Mouse (Mus musculus) embryonic facial prominence, embryonic 12.5 days (tissue): ENCODE results near the gene Rfpl4. TPM values are rescaled to one million over a fixed set of nuclear protein-coding genes. Genes with fewer than 3 reads are reported as not detected.

Source experiments
- ATAC-seq: fragments of 200-750 bp; cut with Nextera tagmentation; 2 replicates; pipeline ENCODE4 v1.8.0; 2017; ENCODE audit not compliant: insufficient number of reproducible peaks, insufficient read depth, low FRiP score, low TSS enrichment
- H3K27ac ChIP-seq: fragments of 300-500 bp; sonication (generic); 2 replicates; pipeline ENCODE4 v1.5.1; 2016; ENCODE audit warnings: mild to moderate bottlenecking
- H3K27me3 ChIP-seq: fragments of 300-500 bp; sonication (generic); 2 replicates; pipeline ENCODE4 v1.6.1; 2016; ENCODE audit warnings: mild to moderate bottlenecking, moderate library complexity
- H3K36me3 ChIP-seq: fragments of 300-500 bp; sonication (generic); 2 replicates; pipeline ENCODE4 v1.6.1; 2016; ENCODE audit warnings: mild to moderate bottlenecking
- H3K4me1 ChIP-seq: fragments of 300-500 bp; sonication (generic); 2 replicates; pipeline ENCODE4 v1.6.1; 2016
- H3K4me2 ChIP-seq: fragments of 300-500 bp; sonication (generic); replicated peaks from 2 replicates; pipeline ENCODE4 v1.6.1; 2016; ENCODE audit warnings: mild to moderate bottlenecking, moderate library complexity
- H3K4me3 ChIP-seq: fragments of 300-500 bp; sonication (generic); 2 replicates; pipeline ENCODE4 v1.5.1; 2016; ENCODE audit warnings: mild to moderate bottlenecking
- H3K9ac ChIP-seq: fragments of 300-500 bp; sonication (generic); 2 replicates; pipeline ENCODE4 v1.6.1; 2016; ENCODE audit warnings: mild to moderate bottlenecking, moderate library complexity
- H3K9me3 ChIP-seq: fragments of 300-500 bp; sonication (generic); 2 replicates; pipeline ENCODE4 v1.6.1; 2016; ENCODE audit warnings: mild to moderate bottlenecking, moderate library complexity
- WGBS: fragments of 180-500 bp; shearing (Covaris S2); methylation state at CpG from one replicate; pipeline ENCODE4 v1.1.7; 2016; 5-methylcytosine and 5-hydroxymethylcytosine counted together
- polyA plus RNA-seq: library from polyadenylated mRNA; unstranded; fragments of >200 nt; fragmentation: Nextera tagmentation; extraction: Ambion mirVana; gene quantifications from 2 replicates; pipeline ENCODE4 v1.2.1, GENCODE M21; 2016

The Rfpl4 gene
- polyA plus RNA-seq, 1 experiment from 2014 or later = not detected

GRCm38 (mm10) chr7:5092831-5093510 lies 23.8 kb downstream of the Rfpl4 start:
- H3K4me2 ChIP-seq = no peak overlapping the region
- H3K4me1 ChIP-seq = no peaks in the 10 kb centered on the region
- H3K27me3 ChIP-seq = no peaks in the 10 kb centered on the region
- H3K4me3 ChIP-seq = no peak overlapping the region
- H3K9me3 ChIP-seq = no peaks in the 10 kb centered on the region
- peaks cover 89% of the 10 kb centered on the region for H3K36me3 ChIP-seq
- no peak overlapping the region for H3K9ac ChIP-seq
- no peak for ATAC-seq
- WGBS = 84% methylated on average over 20 of the region's 21 CpGs
- H3K27ac ChIP-seq = no peak overlapping the region

DNA sequence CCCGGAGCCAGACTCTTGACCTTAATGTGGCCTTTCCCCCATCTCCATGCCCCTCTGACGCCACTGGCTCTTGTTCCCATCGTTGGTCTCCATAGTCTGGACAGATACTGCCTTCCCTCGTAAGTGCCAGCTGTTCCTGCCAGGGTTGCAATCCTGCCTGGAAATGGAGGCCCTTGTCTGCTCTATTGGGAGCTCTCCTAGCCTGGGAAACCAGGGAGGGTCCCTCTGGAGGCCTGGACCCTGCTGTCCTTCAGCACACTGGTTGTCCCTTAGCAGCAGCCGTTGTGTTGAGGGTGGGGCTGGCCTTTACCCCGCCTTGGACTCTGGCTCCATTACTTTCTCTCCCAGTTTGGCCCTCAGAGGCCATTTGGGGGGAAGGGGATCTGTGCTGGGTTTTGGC lies 24.4 kb downstream of the Rfpl4 start:
- Histone ChIP-seq H3K27ac (no peak overlapping the region), H3K4me1 (no peaks in the 10 kb centered on the region), H3K27me3 (no peaks in the 10 kb centered on the region), H3K9me3 (no peaks in the 10 kb centered on the region), H3K4me2 (no peak overlapping the region), H3K4me3 (no peak overlapping the region), H3K9ac (no peak overlapping the region), H3K36me3 (peaks cover 87% of the 10 kb centered on the region)
- 85% methylated on average over 6 of the region's 6 CpGs for WGBS
- no peak for ATAC-seq

- ATAC-seq = no peak
- no peak overlapping the region for H3K27ac ChIP-seq
- peaks cover 85% of the 10 kb centered on the region for H3K36me3 ChIP-seq
- H3K9ac ChIP-seq = no peak overlapping the region
- H3K4me3 ChIP-seq = no peak overlapping the region
- H3K4me1 ChIP-seq = no peaks in the 10 kb centered on the region
- H3K27me3 ChIP-seq = no peaks in the 10 kb centered on the region
- no peak overlapping the region for H3K4me2 ChIP-seq
- WGBS = 94% methylated on average over 15 of the region's 15 CpGs
- no peaks in the 10 kb centered on the region for H3K9me3 ChIP-seq
Measured at GRCm38 (mm10) chr7:5091008-5091728, 25.6 kb downstream of the Rfpl4 start.

DNA sequence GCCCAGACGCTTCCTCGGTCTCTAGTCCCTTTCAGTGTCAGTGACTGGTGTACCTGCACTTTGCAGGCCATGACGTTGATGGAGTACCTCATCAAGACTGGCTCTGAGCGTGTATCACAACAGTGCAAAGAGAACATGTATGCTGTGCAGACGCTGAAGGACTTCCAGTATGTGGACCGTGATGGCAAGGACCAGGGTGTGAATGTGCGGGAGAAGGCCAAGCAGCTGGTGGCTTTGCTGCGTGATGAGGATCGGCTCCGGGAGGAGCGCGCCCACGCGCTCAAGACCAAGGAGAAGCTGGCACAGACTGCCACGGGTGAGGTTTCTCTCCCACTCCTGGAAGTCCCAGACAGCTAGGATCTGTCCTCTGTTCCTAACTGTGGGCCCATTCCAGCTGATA lies 26.9 kb downstream of the Rfpl4 start:
- H3K4me1 ChIP-seq = no peaks in the 10 kb centered on the region
- no peak overlapping the region for H3K4me2 ChIP-seq
- H3K9ac ChIP-seq = no peak overlapping the region
- WGBS = 96% methylated on average over 15 of the region's 15 CpGs
- no peak overlapping the region for H3K4me3 ChIP-seq
- H3K27me3 ChIP-seq = no peaks in the 10 kb centered on the region
- no peak overlapping the region for H3K27ac ChIP-seq
- H3K9me3 ChIP-seq = no peaks in the 10 kb centered on the region
- H3K36me3 ChIP-seq = peaks cover 80% of the 10 kb centered on the region
- ATAC-seq = no peak

GRCm38 (mm10) chr7:5087886-5088285 lies 28.9 kb downstream of the Rfpl4 start:
- no peak for ATAC-seq
- H3K36me3 ChIP-seq = peaks cover 71% of the 10 kb centered on the region

DNA sequence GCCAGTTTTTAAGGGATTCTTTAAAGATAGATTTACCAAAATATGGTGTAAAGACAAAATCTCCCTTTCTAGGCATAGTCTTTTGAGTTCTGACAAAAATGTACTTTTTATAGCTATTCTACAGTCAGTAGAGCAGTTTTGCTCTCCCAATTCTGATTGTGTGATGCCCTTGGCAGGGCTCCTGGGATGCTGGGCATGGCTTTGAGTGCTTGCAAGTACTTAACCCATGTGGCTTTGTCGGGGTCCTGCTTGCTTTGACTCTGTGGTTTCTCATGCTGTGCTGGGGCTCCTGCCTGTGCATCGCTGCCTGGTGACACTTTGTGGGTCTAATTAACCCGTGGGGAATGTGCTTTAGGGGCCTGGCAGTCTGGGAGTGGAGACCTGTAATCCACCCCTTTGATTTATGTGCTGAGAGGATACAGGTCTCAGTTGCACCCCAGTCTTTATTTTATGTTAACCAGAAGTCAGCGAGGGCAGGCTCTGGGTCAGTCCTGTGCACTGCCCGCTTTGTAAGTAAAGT lies 29.8 kb downstream of the Rfpl4 start:
- 80% methylated on average over 5 of the region's 5 CpGs for WGBS

More at GRCm38 (mm10) chr7:5087886-5088285, 28.9 kb downstream of the Rfpl4 start:
- 84% methylated on average over 4 of the region's 4 CpGs for WGBS
- Histone ChIP-seq H3K4me2 (no peak overlapping the region), H3K4me3 (no peak overlapping the region), H3K27ac (no peak overlapping the region), H3K27me3 (no peaks in the 10 kb centered on the region), H3K4me1 (no peaks in the 10 kb centered on the region), H3K9ac (no peak overlapping the region), H3K9me3 (no peaks in the 10 kb centered on the region)

DNA sequence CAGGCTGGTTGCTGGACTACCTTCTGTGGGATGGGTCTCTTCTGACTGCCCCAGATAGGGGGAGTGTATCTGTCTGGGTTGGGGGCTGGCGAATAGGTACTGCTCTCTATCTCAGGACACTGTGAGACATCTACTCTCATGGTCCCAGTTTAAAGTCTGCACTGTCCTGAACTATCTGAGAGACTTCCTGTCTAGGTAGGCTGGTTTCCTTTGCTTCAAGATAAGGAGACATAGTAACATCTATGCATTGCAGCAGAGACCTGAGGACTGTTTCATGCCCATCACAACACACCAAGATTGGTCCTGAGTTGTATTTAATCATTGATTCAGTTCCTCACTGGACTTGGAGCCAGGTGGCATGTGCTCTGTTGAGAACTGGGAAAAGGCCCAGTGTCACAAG lies 31.2 kb downstream of the Rfpl4 start:
- no peak for ATAC-seq
- no peaks in the 10 kb centered on the region for H3K27me3 ChIP-seq
- H3K27ac ChIP-seq = no peak overlapping the region
- H3K36me3 ChIP-seq = peaks cover 49% of the 10 kb centered on the region
- H3K4me3 ChIP-seq = no peak overlapping the region
- no peak overlapping the region for H3K9ac ChIP-seq
- H3K4me1 ChIP-seq = peaks cover 7% of the 10 kb centered on the region
- H3K9me3 ChIP-seq = no peaks in the 10 kb centered on the region
- H3K4me2 ChIP-seq = no peak overlapping the region
- WGBS = 89% methylated on average over 1 of the region's 1 CpGs

More for the DNA sequence above, 29.8 kb downstream of the Rfpl4 start:
- Histone ChIP-seq H3K9ac (no peak overlapping the region), H3K36me3 (peaks cover 62% of the 10 kb centered on the region), H3K27me3 (no peaks in the 10 kb centered on the region), H3K9me3 (no peaks in the 10 kb centered on the region), H3K27ac (no peak overlapping the region), H3K4me3 (no peak overlapping the region), H3K4me2 (no peak overlapping the region), H3K4me1 (no peaks in the 10 kb centered on the region)
- no peak for ATAC-seq

- H3K27ac ChIP-seq = no peak overlapping the region
- H3K27me3 ChIP-seq = no peaks in the 10 kb centered on the region
- H3K4me3 ChIP-seq = no peak overlapping the region
- H3K36me3 ChIP-seq = peaks cover 42% of the 10 kb centered on the region
- H3K4me1 ChIP-seq = peaks cover 7% of the 10 kb centered on the region
- no peaks in the 10 kb centered on the region for H3K9me3 ChIP-seq
- 92% methylated on average over 18 of the region's 18 CpGs for WGBS
- no peak overlapping the region for H3K9ac ChIP-seq
- no peak for ATAC-seq
- H3K4me2 ChIP-seq = no peak overlapping the region
Measured at GRCm38 (mm10) chr7:5083325-5084105, 33.2 kb downstream of the Rfpl4 start.

DNA sequence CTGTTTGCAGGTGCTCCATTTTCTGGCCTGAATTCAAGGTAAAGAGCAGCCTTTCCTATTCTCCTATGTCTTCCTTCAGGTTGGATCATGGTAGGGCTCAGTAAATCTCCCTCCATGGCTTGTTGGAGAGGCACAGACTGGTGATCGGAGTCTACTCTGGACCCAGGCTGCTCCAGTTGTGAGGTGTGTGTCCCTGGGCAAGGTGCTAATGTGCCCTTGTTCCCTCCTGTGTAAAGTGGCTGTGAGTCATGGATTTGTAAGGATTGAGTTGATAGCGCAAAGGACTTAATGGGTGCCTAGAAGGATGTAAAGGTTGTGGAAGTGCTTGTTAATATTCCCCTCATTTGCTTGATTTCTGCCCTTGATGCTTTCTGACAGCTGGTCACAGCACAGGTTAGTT lies 34.8 kb downstream of the Rfpl4 start:
- Histone ChIP-seq H3K4me3 (0 out of 2 replicates have a peak overlapping the region, but pooled peaks have one; percentile 98), H3K27me3 (no peaks in the 10 kb centered on the region), H3K36me3 (peaks cover 45% of the 10 kb centered on the region), H3K4me1 (peaks cover 7% of the 10 kb centered on the region), H3K27ac (no peak overlapping the region), H3K4me2 (peak overlapping the region; percentile 82; the same call in 1 of the 2 replicates), H3K9me3 (no peaks in the 10 kb centered on the region), H3K9ac (peak overlapping the region; percentile 99; the same call in 1 of the 2 replicates)
- WGBS = 96% methylated on average over 2 of the region's 2 CpGs
- no peak for ATAC-seq

DNA sequence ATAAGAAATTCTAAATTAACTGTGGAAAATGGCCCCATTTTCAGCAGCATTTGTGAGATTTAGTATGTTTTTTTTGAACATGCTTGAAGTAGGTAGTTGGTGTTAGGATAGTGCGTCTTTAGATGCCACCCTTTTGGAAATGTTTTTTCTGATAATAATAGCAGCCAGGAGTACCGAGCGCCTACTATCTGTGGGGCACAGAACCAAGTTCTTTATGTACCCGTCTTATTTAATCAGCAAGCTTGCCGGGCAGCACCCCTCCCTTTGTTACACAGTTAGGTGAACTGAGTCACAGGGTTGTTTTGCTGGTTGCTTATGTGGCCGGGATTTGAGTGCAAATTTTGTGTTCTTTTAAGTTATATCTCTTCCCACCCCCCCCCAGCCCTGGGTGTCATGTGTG lies 35.5 kb downstream of the Rfpl4 start:
- Histone ChIP-seq H3K36me3 (peaks cover 47% of the 10 kb centered on the region), H3K27me3 (no peaks in the 10 kb centered on the region), H3K4me1 (peaks cover 7% of the 10 kb centered on the region), H3K9ac (peak overlapping the region; percentile 99), H3K4me2 (peak overlapping the region; percentile 82), H3K9me3 (no peaks in the 10 kb centered on the region), H3K27ac (no peak overlapping the region), H3K4me3 (peak overlapping the region; percentile 98)
- 77% methylated on average over 6 of the region's 6 CpGs for WGBS
- no peak for ATAC-seq

- H3K9me3 ChIP-seq = no peaks in the 10 kb centered on the region
- no peak for ATAC-seq
- peaks cover 7% of the 10 kb centered on the region for H3K4me1 ChIP-seq
- no peaks in the 10 kb centered on the region for H3K27me3 ChIP-seq
- peaks cover 47% of the 10 kb centered on the region for H3K36me3 ChIP-seq
- H3K27ac ChIP-seq = peak overlapping the region; percentile 94
- peak overlapping the region; percentile 82 for H3K4me2 ChIP-seq
- peak overlapping the region; percentile 99 for H3K9ac ChIP-seq
- WGBS = 15% methylated on average over 6 of the region's 6 CpGs
- H3K4me3 ChIP-seq = peak overlapping the region; percentile 98
Measured at GRCm38 (mm10) chr7:5080815-5081214, 35.9 kb downstream of the Rfpl4 start.
